Mouse (Mus musculus): ENCODE data around the gene Rpp25l.

- no peak for TF ChIP-seq ZNF384 (IDR thresholded peaks at IDR 0.05; ENCODE audit: low read depth, low read length)
- TF ChIP-seq MAFK (IDR thresholded peaks at IDR 0.05; ENCODE audit: insufficient read depth, low read depth, low read length), result no peak
- no peak for TF ChIP-seq ZC3H11A (IDR thresholded peaks at IDR 0.05; ENCODE audit: borderline replicate concordance, low read depth, low read length)
Measured at GRCm38 (mm10) chr4:41710229-41710628, 3.1 kb downstream of the Rpp25l start.

All from ES-E14 (cell line).